Mouse (Mus musculus) adrenal gland (tissue): Measurements from ENCODE around the gene Gm49398.

Experiments used
- intact Hi-C: fragments of 180-260 bp; cut with DNase I; formaldehyde crosslinking; loops from one replicate; pipeline ENCODE4 v1.15.1; 2025
- long read RNA-seq, 2 experiments: library from polyadenylated mRNA; unstranded; transcript quantifications; one replicate each; pipeline ENCODE4 v2.0.0; 2020; ENCODE audit warnings: borderline replicate concordance in 1 of 2; ENCODE audit not compliant: insufficient replicate concordance in 1 of 2
- microRNA-seq, 2 experiments: library from miRNA; unstranded; fragments of <30 nt; microRNA quantifications; one replicate each; pipeline ENCODE4; 2019

Gm49398 gene
- long read RNA-seq, experiment 1 = 0 reads
- long read RNA-seq, experiment 2 = 0 reads

DNA sequence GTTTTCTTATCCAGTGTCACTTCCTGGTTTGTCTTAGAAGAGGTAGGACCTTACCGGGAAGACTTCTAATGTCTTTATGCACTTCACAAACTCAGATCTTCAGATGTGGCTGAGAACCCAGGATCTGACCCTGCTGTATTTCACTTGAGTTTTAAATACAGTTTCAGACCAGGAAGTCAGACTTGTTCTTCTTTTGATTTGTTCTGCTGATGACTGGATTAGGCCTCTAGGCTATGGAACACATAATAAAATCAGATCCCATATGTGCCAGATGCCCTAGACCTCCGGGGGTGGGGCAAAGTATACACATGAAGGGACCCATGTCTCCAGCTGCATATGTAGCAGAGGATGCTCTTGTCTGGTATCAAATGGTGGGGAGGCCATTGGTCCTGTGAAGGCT lies at the start of gene Gm49398:
TSS of gene Gm49398 (minus strand) at position 101 of the 400 bp plus-strand sequence.
- intact Hi-C loops = no loop called here

DNA sequence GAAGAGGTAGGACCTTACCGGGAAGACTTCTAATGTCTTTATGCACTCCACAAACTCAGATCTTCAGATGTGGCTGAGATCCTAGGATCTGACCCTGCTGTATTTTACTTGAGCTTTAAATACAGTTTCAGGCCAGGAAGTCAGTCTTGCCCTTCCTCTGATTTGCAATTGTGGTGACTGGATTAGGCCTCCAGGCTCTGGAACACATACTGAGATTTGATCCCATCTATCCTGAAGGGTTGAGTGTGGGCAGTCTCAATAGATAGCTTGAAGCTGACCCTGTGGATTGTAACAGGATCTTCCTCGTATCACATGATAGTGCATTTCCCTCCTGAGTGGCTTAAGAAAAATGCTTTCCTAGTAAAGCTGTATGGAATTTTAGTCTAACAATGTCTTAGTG lies 33.4 kb downstream of the Gm49398 start, which contains the start of gene Cts8:
TSS of gene Cts8 (minus strand) at position 101 of the 400 bp plus-strand sequence.
- intact Hi-C loops = no loop called here

DNA sequence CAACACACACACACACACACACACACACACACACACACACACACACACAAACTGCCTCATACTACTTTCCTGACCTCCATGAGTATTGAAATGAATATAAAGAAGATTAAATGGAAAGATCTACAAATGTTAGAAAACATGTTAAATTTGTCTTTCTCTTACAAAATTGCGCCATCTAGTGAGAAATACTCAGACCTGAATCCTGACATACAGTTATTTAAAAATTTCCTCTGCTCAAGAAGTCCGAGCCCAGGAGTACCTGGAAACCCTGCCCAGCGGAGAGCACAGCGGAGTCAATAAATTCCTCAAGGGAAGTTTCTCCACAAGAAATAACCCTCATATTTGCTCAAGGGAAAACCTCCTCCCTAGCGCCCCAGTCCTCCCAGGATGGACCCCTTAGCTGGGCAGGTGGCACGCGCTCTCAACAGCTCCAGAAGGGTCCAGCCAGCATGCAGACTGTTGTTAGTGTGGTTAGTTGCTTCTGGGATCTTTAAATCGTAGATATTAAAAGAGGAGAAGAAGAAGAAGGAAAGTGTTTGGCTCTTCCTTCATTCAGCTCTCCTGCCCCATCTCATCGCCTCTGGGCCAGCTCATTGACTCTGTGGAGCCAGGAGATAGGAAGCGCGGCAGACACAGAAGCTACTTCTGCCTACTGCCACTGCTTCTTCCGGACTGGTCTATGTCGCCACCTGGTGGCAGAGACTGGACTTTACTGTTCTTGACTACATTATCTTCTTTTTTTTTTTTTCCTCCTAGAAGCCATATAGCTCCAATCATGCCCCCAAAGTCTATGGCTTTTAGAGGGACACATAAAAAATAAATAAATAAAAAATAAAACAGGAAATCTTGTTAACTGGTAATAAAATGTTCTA lies 47.3 kb downstream of the Gm49398 start:
- intact Hi-C loops = loop anchor here (10.0 kb wide), 1 partner anchor 487 kb away; no protein-coding TSS in a partner anchor

DNA sequence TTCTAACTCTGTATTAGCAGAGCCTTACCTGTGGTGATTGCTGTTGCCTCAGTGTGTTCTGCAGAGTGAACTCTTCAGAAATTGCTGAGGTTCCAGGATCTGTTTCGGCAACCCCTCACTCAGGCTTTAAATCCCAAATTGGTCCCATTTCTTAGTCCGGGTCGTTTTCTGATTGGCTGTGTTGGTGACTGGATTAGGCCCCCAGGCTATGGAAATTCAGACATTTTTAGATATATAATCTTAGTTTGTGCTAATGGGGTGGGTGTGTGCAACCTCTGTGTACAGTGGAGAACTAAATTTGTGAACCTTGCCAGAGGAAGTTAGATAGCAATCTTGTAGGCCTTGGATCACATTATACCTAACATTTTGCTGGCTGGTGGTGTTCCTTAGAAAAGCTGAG lies 85.3 kb downstream of the Gm49398 start, which contains the start of gene Cts6:
TSS of gene Cts6 (minus strand) at position 101 of the 400 bp plus-strand sequence.
- intact Hi-C loops = no loop called here

Small RNAs within 50 kb of the gene (microRNA-seq; reads per million reads assigned to microRNA genes)
- gene Gm27704 = 0 reads per million in 2 experiments
